Mouse (Mus musculus): ENCODE results near the gene Ccdc12. TPM values are rescaled to one million over a fixed set of nuclear protein-coding genes. Genes with fewer than 3 reads are reported as not detected.
"Not testable (repeated sequence)": the region's sequence is repeated elsewhere in the genome, so short reads cannot be mapped to it uniquely, and the experiment has no call there.

Ccdc12 gene
- total and polyA plus RNA-seq, 3 experiments: 85.2 to 104 (median 97.8) TPM

DNA sequence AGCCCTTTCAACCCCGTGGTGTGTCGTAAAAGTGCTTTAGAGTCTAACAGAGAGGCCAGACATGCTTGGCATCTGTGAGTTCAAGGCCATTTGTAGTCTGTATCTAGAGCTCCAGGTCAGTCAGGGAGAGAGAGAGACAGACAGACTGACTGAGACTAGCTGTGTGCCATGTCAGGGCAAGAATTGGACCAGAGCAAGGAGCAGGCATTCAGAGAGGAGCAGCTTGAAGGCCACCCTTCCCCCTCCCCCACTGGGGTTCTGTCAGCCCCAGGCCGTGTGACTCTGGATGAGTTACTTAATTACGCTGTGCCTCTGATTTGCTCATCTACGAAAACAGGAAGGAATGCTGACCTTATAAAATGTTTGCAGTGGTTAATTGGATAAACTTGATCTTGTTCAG lies 26.0 kb downstream of the Ccdc12 start:
- peaks cover 8 to 75% of the 10 kb centered on the region in 2 experiments for H3K4me1 ChIP-seq (ENCODE audit: control insufficient read depth in 1 of 2, insufficient read depth in 2 of 2)
- peaks cover 3 to 53% of the 10 kb centered on the region in 2 experiments for H3K36me3 ChIP-seq (replicated peaks in 1 of 2; ENCODE audit: control insufficient read depth in 1 of 2, insufficient read depth in 1 of 2, low read length in 1 of 2)
- peaks cover 3% of the 10 kb centered on the region; the same call in 1 of the 2 replicates for H3K79me2 ChIP-seq (replicated peaks; ENCODE audit: control insufficient read depth, extremely low read depth, insufficient read depth, poor library complexity, severe bottlenecking)
- dilution Hi-C loops (cut with MboI; ENCODE audit: extremely low pct_ligation_motif_present, extremely low pct_unique_long_range_greater_than_20kb, low sequenced_read_pairs): no loop called here
- no peak for DNase-seq (ENCODE audit: extremely low read depth)
- no peak overlapping the region for H3K27ac ChIP-seq (ENCODE audit: insufficient read depth, low read depth)
- H3K4me2 ChIP-seq (ENCODE audit: insufficient read depth, low read depth, poor library complexity, severe bottlenecking): no peak overlapping the region
- in situ Hi-C loops (cut with MboI; ENCODE audit: low pct_ligation_motif_present, low pct_unique_long_range_greater_than_20kb, low sequenced_read_pairs): no loop called here
- TF ChIP-seq USF1 (IDR thresholded peaks at IDR 0.05; ENCODE audit: low read depth, low read length) (no peak), CHD2 (IDR thresholded peaks at IDR 0.05; ENCODE audit: low read length) (no peak), SMC3 (IDR thresholded peaks at IDR 0.05; ENCODE audit: low read depth, low read length) (no peak), ELF1 (IDR thresholded peaks at IDR 0.05; ENCODE audit: low read depth, low read length) (no peak), POLR2AphosphoS2 (IDR thresholded peaks at IDR 0.05; ENCODE audit: low read depth, low read length) (no peak), ZMIZ1 (IDR thresholded peaks at IDR 0.05; ENCODE audit: low read depth, low read length) (no peak), ZNF384 (IDR thresholded peaks at IDR 0.05; ENCODE audit: low read depth, low read length) (no peak)
- H3K9me3 ChIP-seq (replicated peaks; ENCODE audit: low read length): peaks cover 5% of the 10 kb centered on the region
- no peak overlapping the region for H3K4me3 ChIP-seq (replicated peaks in 1 of 3; ENCODE audit: low read depth in 2 of 3, low read length in 2 of 3, poor library complexity in 1 of 3)
- H3K27me3 ChIP-seq (replicated peaks): no peaks in the 10 kb centered on the region
- H3K9ac ChIP-seq (ENCODE audit: insufficient read depth, low read depth): no peak overlapping the region

DNA sequence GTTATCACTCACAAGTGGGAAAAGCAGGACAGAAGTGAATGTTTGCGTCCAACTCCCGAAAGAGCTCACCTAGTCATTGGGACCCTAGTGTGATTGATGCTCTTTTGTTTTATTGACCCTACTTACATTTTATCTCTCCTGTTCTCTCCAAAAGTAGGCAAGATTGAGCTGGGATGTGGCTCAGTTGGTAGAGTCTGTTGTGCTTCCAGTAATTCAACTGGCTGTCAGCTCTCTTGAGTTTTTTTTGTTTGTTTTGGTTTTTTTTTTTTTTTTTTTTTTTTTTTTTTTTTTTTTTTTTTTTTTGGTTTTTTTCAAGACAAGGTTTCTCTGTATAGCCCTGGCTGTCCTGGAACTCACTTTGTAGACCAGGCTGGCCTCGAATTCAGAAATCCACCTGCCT lies 26.4 kb downstream of the Ccdc12 start:
- in situ Hi-C loops (cut with MboI; ENCODE audit: low pct_ligation_motif_present, low pct_unique_long_range_greater_than_20kb, low sequenced_read_pairs); H3K9me3 ChIP-seq (replicated peaks; ENCODE audit: low read length); H3K4me3 ChIP-seq (replicated peaks in 1 of 3; ENCODE audit: low read depth in 2 of 3, low read length in 2 of 3, poor library complexity in 1 of 3); H3K79me2 ChIP-seq (replicated peaks; ENCODE audit: control insufficient read depth, extremely low read depth, insufficient read depth, poor library complexity, severe bottlenecking); H3K27me3 ChIP-seq (replicated peaks); H3K9ac ChIP-seq (ENCODE audit: insufficient read depth, low read depth); H3K27ac ChIP-seq (ENCODE audit: insufficient read depth, low read depth); dilution Hi-C loops (cut with MboI; ENCODE audit: extremely low pct_ligation_motif_present, extremely low pct_unique_long_range_greater_than_20kb, low sequenced_read_pairs); DNase-seq (ENCODE audit: extremely low read depth); H3K4me2 ChIP-seq (ENCODE audit: insufficient read depth, low read depth, poor library complexity, severe bottlenecking): not testable (repeated sequence)
- peak; percentile 77 for TF ChIP-seq ZNF384 (IDR thresholded peaks at IDR 0.05; ENCODE audit: low read depth, low read length)
- Histone ChIP-seq H3K4me1 (ENCODE audit: control insufficient read depth in 1 of 2, insufficient read depth in 2 of 2) (peaks cover 8 to 71% of the 10 kb centered on the region in 2 experiments), H3K36me3 (replicated peaks in 1 of 2; ENCODE audit: control insufficient read depth in 1 of 2, insufficient read depth in 1 of 2, low read length in 1 of 2) (peaks cover 3 to 50% of the 10 kb centered on the region in 2 experiments)

DNA sequence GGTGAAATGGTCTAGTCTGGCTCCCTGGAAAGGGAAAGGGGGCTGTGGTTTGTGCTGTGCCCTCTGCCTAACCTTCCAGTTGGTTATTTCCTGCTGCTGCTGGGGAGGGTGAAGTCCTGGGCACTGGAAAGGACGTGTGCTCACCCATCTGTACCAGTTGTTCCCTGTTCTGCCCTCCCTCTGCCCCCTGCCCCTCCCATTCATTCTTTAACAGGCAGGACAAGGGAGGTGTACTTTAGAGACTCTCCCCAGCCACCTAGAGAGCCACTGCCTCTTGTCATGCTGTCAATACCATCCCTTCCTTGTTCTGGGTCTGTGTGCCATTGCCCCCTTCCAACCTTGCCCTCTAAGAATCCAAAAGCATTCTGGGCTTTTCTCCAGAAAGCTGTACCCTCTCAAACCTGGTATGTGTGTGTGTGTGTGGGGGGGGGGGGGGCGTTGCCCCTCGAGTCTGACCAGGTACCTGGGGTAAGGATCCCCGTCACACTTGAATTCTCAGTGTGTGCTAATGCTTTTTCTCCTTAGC lies 27.3 kb downstream of the Ccdc12 start:
- H3K36me3 ChIP-seq (replicated peaks in 1 of 2; ENCODE audit: control insufficient read depth in 1 of 2, insufficient read depth in 1 of 2, low read length in 1 of 2): peaks cover 3 to 51% of the 10 kb centered on the region in 2 experiments
- H3K4me3 ChIP-seq (replicated peaks in 1 of 3; ENCODE audit: low read depth in 2 of 3, low read length in 2 of 3, poor library complexity in 1 of 3): no peak overlapping the region
- no peak for DNase-seq (ENCODE audit: extremely low read depth)
- H3K79me2 ChIP-seq (replicated peaks; ENCODE audit: control insufficient read depth, extremely low read depth, insufficient read depth, poor library complexity, severe bottlenecking): peaks cover 3% of the 10 kb centered on the region; the same call in 1 of the 2 replicates
- peaks cover 5% of the 10 kb centered on the region for H3K9me3 ChIP-seq (replicated peaks; ENCODE audit: low read length)
- no peak overlapping the region for H3K4me2 ChIP-seq (ENCODE audit: insufficient read depth, low read depth, poor library complexity, severe bottlenecking)
- H3K9ac ChIP-seq (ENCODE audit: insufficient read depth, low read depth): no peak overlapping the region
- in situ Hi-C loops (cut with MboI; ENCODE audit: low pct_ligation_motif_present, low pct_unique_long_range_greater_than_20kb, low sequenced_read_pairs): no loop called here
- no peak for TF ChIP-seq SIN3A (IDR thresholded peaks at IDR 0.05; ENCODE audit: low read length)
- no peak for TF ChIP-seq EP300 (IDR thresholded peaks at IDR 0.05; ENCODE audit: low read length)
- no peak for TF ChIP-seq RCOR1 (conservative IDR thresholded peaks at IDR 0.05; ENCODE audit: low read depth, low read length)
- TF ChIP-seq POLR2A (IDR thresholded peaks at IDR 0.05; ENCODE audit: low read depth, low read length): no peak
- TF ChIP-seq GABPA (IDR thresholded peaks at IDR 0.05; ENCODE audit: insufficient replicate concordance, low read depth, low read length): no peak
- no peak for TF ChIP-seq CHD2 (IDR thresholded peaks at IDR 0.05; ENCODE audit: low read length)
- no peak for TF ChIP-seq HCFC1 (IDR thresholded peaks at IDR 0.05; ENCODE audit: low read depth, low read length)
- no peak for TF ChIP-seq ELF1 (IDR thresholded peaks at IDR 0.05; ENCODE audit: low read depth, low read length)
- no peak for TF ChIP-seq USF1 (IDR thresholded peaks at IDR 0.05; ENCODE audit: low read depth, low read length)
- TF ChIP-seq USF2 (conservative IDR thresholded peaks at IDR 0.05; ENCODE audit: low read depth, low read length): no peak
- TF ChIP-seq E2F4 (IDR thresholded peaks at IDR 0.05; ENCODE audit: insufficient replicate concordance, low read depth, low read length): no peak
- TF ChIP-seq MAX (IDR thresholded peaks at IDR 0.05; ENCODE audit: low read length): no peak
- no peak for TF ChIP-seq NELFE (IDR thresholded peaks at IDR 0.05; ENCODE audit: low read depth, low read length)
- TF ChIP-seq JUND (conservative IDR thresholded peaks at IDR 0.05; ENCODE audit: low read depth, low read length): no peak
- TF ChIP-seq MYC (IDR thresholded peaks at IDR 0.05; ENCODE audit: low read depth, low read length): no peak
- TF ChIP-seq RAD21 (IDR thresholded peaks at IDR 0.05; ENCODE audit: low read depth, low read length): no peak
- dilution Hi-C loops (cut with MboI; ENCODE audit: extremely low pct_ligation_motif_present, extremely low pct_unique_long_range_greater_than_20kb, low sequenced_read_pairs): no loop called here
- H3K27ac ChIP-seq (ENCODE audit: insufficient read depth, low read depth): no peak overlapping the region
- peaks cover 8 to 62% of the 10 kb centered on the region in 2 experiments for H3K4me1 ChIP-seq (ENCODE audit: control insufficient read depth in 1 of 2, insufficient read depth in 2 of 2)
- no peaks in the 10 kb centered on the region for H3K27me3 ChIP-seq (replicated peaks)

Data from CH12.LX (cell line).